Mouse (Mus musculus) midbrain, postnatal 0 days (tissue): ENCODE results near the gene Paip2b. TPM values are rescaled to one million over a fixed set of nuclear protein-coding genes. Genes with fewer than 3 reads are reported as not detected.

Source experiments
- ATAC-seq: fragments of 200-750 bp; cut with Nextera tagmentation; 2 replicates; pipeline ENCODE4 v1.8.0; 2017; ENCODE audit warnings: moderate number of reproducible peaks, mild to moderate bottlenecking, moderate TSS enrichment, moderate library complexity; ENCODE audit not compliant: low FRiP score
- DNase-seq: peaks from one replicate; pipeline ENCODE4 v3.0.0-alpha.2; 2015; ENCODE audit warnings: low spot score
- H3K27ac ChIP-seq: fragments of 300-500 bp; sonication (generic); 2 replicates; pipeline ENCODE4 v1.5.1; 2014; ENCODE audit warnings: low read depth, mild to moderate bottlenecking, low read length, mixed read lengths
- H3K27me3 ChIP-seq: fragments of 300-500 bp; sonication (generic); 2 replicates; pipeline ENCODE4 v1.6.1; 2014; ENCODE audit warnings: low read length, control low read depth, mixed read lengths; ENCODE audit not compliant: insufficient read depth
- H3K36me3 ChIP-seq: fragments of 300-500 bp; sonication (generic); 2 replicates; pipeline ENCODE4 v1.6.1; 2014; ENCODE audit warnings: low read length, control low read depth, mixed read lengths; ENCODE audit not compliant: insufficient read depth
- H3K4me1 ChIP-seq: fragments of 300-500 bp; sonication (generic); 2 replicates; pipeline ENCODE4 v1.6.1; 2014; ENCODE audit warnings: mild to moderate bottlenecking, control low read depth, antibody characterized with exemption, low read length, mixed read lengths; ENCODE audit not compliant: insufficient read depth
- H3K4me2 ChIP-seq: fragments of 300-500 bp; sonication (generic); 2 replicates; pipeline ENCODE4 v1.6.1; 2014; ENCODE audit warnings: low read depth, mild to moderate bottlenecking, low read length, mixed read lengths; ENCODE audit not compliant: poor library complexity, severe bottlenecking
- H3K4me3 ChIP-seq: fragments of 300-500 bp; sonication (generic); 2 replicates; pipeline ENCODE4 v1.5.1; 2014; ENCODE audit warnings: low read depth, mild to moderate bottlenecking, low read length, moderate library complexity
- H3K9ac ChIP-seq: fragments of 300-500 bp; sonication (generic); replicated peaks from 2 replicates; pipeline ENCODE4 v1.6.1; 2014; ENCODE audit warnings: mild to moderate bottlenecking, low read length, moderate library complexity, mixed read lengths; ENCODE audit not compliant: poor library complexity, severe bottlenecking
- H3K9me3 ChIP-seq: fragments of 300-500 bp; sonication (generic); 2 replicates; pipeline ENCODE4 v1.6.1; 2016; ENCODE audit warnings: low read length, control low read depth
- CTCF ChIP-seq: IDR thresholded peaks from 2 replicates; pipeline ENCODE4 v1.5.1; 2016; ENCODE audit warnings: antibody characterized with exemption, mild to moderate bottlenecking
- WGBS: fragments of 180-500 bp; shearing (Covaris S2); extraction: QIAGEN DNeasy Blood & Tissue Kit; methylation state at CpG from one replicate; pipeline ENCODE4 v1.1.7; 2014; 5-methylcytosine and 5-hydroxymethylcytosine counted together
- polyA plus RNA-seq: library from polyadenylated mRNA; unstranded; fragments of >200 nt; fragmentation: Nextera tagmentation; extraction: Ambion mirVana; gene quantifications from 2 replicates; pipeline ENCODE4 v1.2.1, GENCODE M21; 2015
- total RNA-seq: library from RNA; depleted of rRNA; stranded (reverse); fragments of >200 nt; gene quantifications from 2 replicates; pipeline ENCODE4 v1.2.3, GENCODE M21; 2014

The Paip2b gene
- total and polyA plus RNA-seq, 2 experiments from 2014 or later: 26.1 to 59.3 TPM

DNA sequence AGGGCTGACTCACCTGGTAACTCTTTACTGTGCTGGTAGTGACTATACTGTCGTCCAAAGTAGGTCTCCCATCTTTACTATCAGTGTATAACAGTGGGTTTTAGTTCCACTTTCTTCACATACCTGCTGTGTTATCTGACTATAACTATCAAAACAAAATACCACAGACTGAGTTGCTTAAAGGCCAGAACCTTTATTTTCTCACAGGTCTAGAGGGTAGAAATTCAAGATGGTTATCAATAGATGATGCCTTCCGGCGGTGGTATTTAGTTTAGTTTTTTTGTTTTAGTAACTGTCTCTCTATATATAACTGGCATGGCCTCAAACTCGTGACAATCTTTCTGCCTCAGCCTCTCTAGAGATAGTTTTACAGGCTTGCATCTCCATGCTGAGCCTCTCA lies 32.0 kb upstream of the Paip2b start:
- H3K36me3 ChIP-seq: no peaks in the 10 kb centered on the region
- H3K9ac ChIP-seq: no peak overlapping the region
- no peak overlapping the region for H3K4me3 ChIP-seq
- H3K27ac ChIP-seq: no peak overlapping the region
- 73% methylated on average over 4 of the region's 4 CpGs for WGBS
- no peak for DNase-seq
- H3K27me3 ChIP-seq: no peaks in the 10 kb centered on the region
- no peaks in the 10 kb centered on the region for H3K4me1 ChIP-seq
- no peaks in the 10 kb centered on the region for H3K9me3 ChIP-seq
- TF ChIP-seq CTCF: no peak
- no peak overlapping the region for H3K4me2 ChIP-seq
- ATAC-seq: no peak

- Histone ChIP-seq H3K36me3 (no peaks in the 10 kb centered on the region), H3K4me2 (no peak overlapping the region), H3K4me1 (no peaks in the 10 kb centered on the region), H3K9me3 (no peaks in the 10 kb centered on the region), H3K9ac (no peak overlapping the region), H3K27ac (no peak overlapping the region), H3K27me3 (no peaks in the 10 kb centered on the region), H3K4me3 (no peak overlapping the region)
- no peak for ATAC-seq
- 87% methylated on average over 9 of the region's 9 CpGs for WGBS
- DNase-seq: no peak
- no peak for TF ChIP-seq CTCF
Measured at GRCm38 (mm10) chr6:83860033-83860432, 28.5 kb upstream of the Paip2b start.

DNA sequence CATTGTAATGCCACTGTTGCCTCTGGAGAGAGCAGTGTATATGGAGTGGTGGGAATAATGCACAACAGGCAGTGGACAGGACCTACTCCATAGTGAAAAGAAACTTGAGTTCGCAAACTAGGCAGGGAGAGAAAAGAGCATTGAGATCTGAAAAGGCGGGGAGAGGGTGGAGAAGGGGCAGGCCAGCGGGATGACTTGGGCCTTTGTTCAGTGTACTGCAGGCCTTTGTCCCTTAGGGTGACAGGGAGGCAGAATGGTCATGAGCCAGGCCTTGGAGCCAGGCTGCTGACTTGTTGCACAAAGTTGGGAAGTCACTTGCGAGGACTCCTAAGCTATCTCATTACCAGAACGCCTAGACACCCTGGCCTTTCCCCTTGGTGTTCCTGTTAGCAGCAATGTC lies 25.9 kb upstream of the Paip2b start:
- DNase-seq (peak; percentile 32), ATAC-seq (no peak)
- H3K27me3 ChIP-seq: no peaks in the 10 kb centered on the region
- H3K27ac ChIP-seq: no peak overlapping the region
- H3K4me3 ChIP-seq: no peak overlapping the region
- H3K4me1 ChIP-seq: no peaks in the 10 kb centered on the region
- H3K36me3 ChIP-seq: no peaks in the 10 kb centered on the region
- no peak overlapping the region for H3K9ac ChIP-seq
- TF ChIP-seq CTCF: no peak
- H3K9me3 ChIP-seq: no peaks in the 10 kb centered on the region
- H3K4me2 ChIP-seq: no peak overlapping the region
- 50% methylated on average over 5 of the region's 5 CpGs for WGBS

- ATAC-seq (no peak), DNase-seq (no peak)
- no peak for TF ChIP-seq CTCF
- WGBS: 89% methylated on average over 2 of the region's 2 CpGs
- H3K9me3 ChIP-seq: no peaks in the 10 kb centered on the region
- no peaks in the 10 kb centered on the region for H3K36me3 ChIP-seq
- no peak overlapping the region for H3K9ac ChIP-seq
- no peak overlapping the region for H3K4me2 ChIP-seq
- H3K4me1 ChIP-seq: no peaks in the 10 kb centered on the region
- H3K4me3 ChIP-seq: no peak overlapping the region
- H3K27me3 ChIP-seq: no peaks in the 10 kb centered on the region
- no peak overlapping the region for H3K27ac ChIP-seq
Measured at GRCm38 (mm10) chr6:83849446-83849845, 17.9 kb upstream of the Paip2b start.

- no peak for DNase-seq
- 89% methylated on average over 2 of the region's 2 CpGs for WGBS
- Histone ChIP-seq H3K9ac (no peak overlapping the region), H3K27ac (no peak overlapping the region), H3K36me3 (no peaks in the 10 kb centered on the region), H3K9me3 (no peaks in the 10 kb centered on the region), H3K27me3 (no peaks in the 10 kb centered on the region), H3K4me2 (no peak overlapping the region), H3K4me3 (no peak overlapping the region), H3K4me1 (no peaks in the 10 kb centered on the region)
- no peak for TF ChIP-seq CTCF
- ATAC-seq: no peak
Measured at GRCm38 (mm10) chr6:83846141-83846540, 14.6 kb upstream of the Paip2b start.

DNA sequence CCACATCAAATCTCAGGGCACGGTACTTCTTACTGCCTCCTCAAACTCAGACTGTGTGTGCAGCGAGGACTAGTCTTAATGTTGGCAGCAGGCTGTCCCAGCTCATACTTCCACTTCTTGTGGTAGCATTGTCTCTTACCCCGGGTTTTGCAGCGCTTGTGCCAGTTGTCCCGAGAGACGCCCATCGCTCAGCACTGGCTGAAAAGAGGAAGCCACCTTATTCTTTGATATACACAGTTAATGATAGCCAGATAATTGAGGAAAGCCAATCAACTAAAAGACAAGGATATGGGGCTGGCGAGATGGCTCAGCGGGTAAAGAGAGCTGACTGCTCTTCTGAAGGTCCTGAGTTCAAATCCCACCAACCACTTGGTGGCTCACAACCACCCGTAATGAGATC lies 13.4 kb upstream of the Paip2b start:
- WGBS: 92% methylated on average over 10 of the region's 10 CpGs

More for the DNA sequence above, 13.4 kb upstream of the Paip2b start:
- no peak overlapping the region for H3K9ac ChIP-seq
- H3K4me3 ChIP-seq: no peak overlapping the region
- no peak overlapping the region for H3K4me2 ChIP-seq
- H3K9me3 ChIP-seq: no peaks in the 10 kb centered on the region
- H3K27me3 ChIP-seq: no peaks in the 10 kb centered on the region
- H3K36me3 ChIP-seq: no peaks in the 10 kb centered on the region
- no peak for TF ChIP-seq CTCF
- H3K27ac ChIP-seq: no peak overlapping the region
- no peak for ATAC-seq
- H3K4me1 ChIP-seq: no peaks in the 10 kb centered on the region
- DNase-seq: no peak
